Mouse (Mus musculus) CH12.LX (cell line): ENCODE data around the gene Rgs1. TPM values are rescaled to one million over a fixed set of nuclear protein-coding genes. Genes with fewer than 3 reads are reported as not detected.
A peak's percentile ranks its signal among the peaks of the same experiment; 100 is the strongest.

Experiments used
- DNase-seq: peaks from one replicate; pipeline ENCODE4 v3.0.0-alpha.2; 2013; ENCODE audit errors: extremely low read depth
- H3K27ac ChIP-seq: 2 replicates; pipeline ENCODE4 v1.5.1; 2012; ENCODE audit warnings: low read depth, mild to moderate bottlenecking, control low read depth, moderate library complexity; ENCODE audit not compliant: insufficient read depth
- H3K27me3 ChIP-seq: replicated peaks from 2 replicates; pipeline ENCODE3; 2012; ENCODE audit warnings: inconsistent platforms
- H3K36me3 ChIP-seq, 2 experiments: replicated peaks in 1 of 2; 2 replicates each; pipeline versions ENCODE3 to v1.6.1; 2012; ENCODE audit warnings: inconsistent platforms in 1 of 2, low read length in 1 of 2, mild to moderate bottlenecking in 1 of 2, mixed read lengths in 1 of 2, moderate library complexity in 1 of 2; ENCODE audit not compliant: control insufficient read depth in 1 of 2, insufficient read depth in 1 of 2
- H3K4me1 ChIP-seq, 2 experiments: 2 replicates each; pipeline ENCODE4 v1.6.1; 2012; ENCODE audit warnings: inconsistent platforms in 1 of 2, moderate library complexity in 1 of 2; ENCODE audit not compliant: insufficient read depth in 2 of 2, control insufficient read depth in 1 of 2
- H3K4me2 ChIP-seq: 2 replicates; pipeline ENCODE4 v1.6.1; 2012; ENCODE audit warnings: low read depth, mild to moderate bottlenecking, control low read depth; ENCODE audit not compliant: poor library complexity, insufficient read depth, severe bottlenecking
- H3K4me3 ChIP-seq, 3 experiments: fragments of 150-350 bp in 1 of 3; sonication (generic) in 1 of 3; replicated peaks in 1 of 3; 2 replicates each; pipeline versions ENCODE3 to v1.5.1; 2011 to 2012; ENCODE audit warnings: low read depth in 2 of 3, low read length in 2 of 3, mild to moderate bottlenecking in 2 of 3, moderate library complexity in 2 of 3, control low read depth in 1 of 3, improper control_type of control experiment in 1 of 3, inconsistent platforms in 1 of 3, mixed read lengths in 1 of 3; ENCODE audit not compliant: poor library complexity in 1 of 3
- H3K79me2 ChIP-seq: replicated peaks from 2 replicates; pipeline ENCODE4 v1.6.1; 2012; ENCODE audit warnings: mild to moderate bottlenecking, moderate library complexity; ENCODE audit not compliant: control insufficient read depth, poor library complexity, insufficient read depth, severe bottlenecking; ENCODE audit errors: extremely low read depth
- H3K9ac ChIP-seq: 2 replicates; pipeline ENCODE4 v1.6.1; 2012; ENCODE audit warnings: low read depth, mild to moderate bottlenecking, control low read depth, moderate library complexity; ENCODE audit not compliant: insufficient read depth
- H3K9me3 ChIP-seq: replicated peaks from 2 replicates; pipeline ENCODE3; 2012; ENCODE audit warnings: low read length, inconsistent platforms, mixed read lengths
- BHLHE40 ChIP-seq: IDR thresholded peaks from 2 replicates; pipeline ENCODE4 v1.6.1; 2011; ENCODE audit warnings: mild to moderate bottlenecking, low read depth, low read length, improper control_type of control experiment
- CHD1 ChIP-seq: IDR thresholded peaks from 2 replicates; pipeline ENCODE4 v1.6.1; 2012; ENCODE audit warnings: low read depth, low read length, improper control_type of control experiment, inconsistent platforms
- CHD2 ChIP-seq: IDR thresholded peaks from 2 replicates; pipeline ENCODE4 v1.6.1; 2011; ENCODE audit warnings: low read length, improper control_type of control experiment
- CTCF ChIP-seq, 2 experiments: IDR thresholded peaks in 1 of 2; conservative IDR thresholded peaks in 1 of 2; 2 replicates each; pipeline ENCODE4 v1.5.1; 2011 to 2012; ENCODE audit warnings: low read depth in 2 of 2, low read length in 2 of 2, improper control_type of control experiment in 1 of 2, inconsistent platforms in 1 of 2, mild to moderate bottlenecking in 1 of 2, moderate library complexity in 1 of 2
- E2F4 ChIP-seq: IDR thresholded peaks from 2 replicates; pipeline ENCODE4 v1.6.1; 2011; ENCODE audit warnings: low read depth, low read length, improper control_type of control experiment; ENCODE audit not compliant: insufficient replicate concordance
- ELF1 ChIP-seq: IDR thresholded peaks from 2 replicates; pipeline ENCODE4 v1.6.1; 2014; ENCODE audit warnings: low read depth, mild to moderate bottlenecking, inconsistent platforms, low read length, improper control_type of control experiment
- EP300 ChIP-seq: IDR thresholded peaks from 2 replicates; pipeline ENCODE4 v1.6.1; 2011; ENCODE audit warnings: low read length, improper control_type of control experiment
- ETS1 ChIP-seq: conservative IDR thresholded peaks from 2 replicates; pipeline ENCODE4 v1.6.1; 2012; ENCODE audit warnings: low read depth, mild to moderate bottlenecking, inconsistent platforms, low read length, improper control_type of control experiment, moderate library complexity
- IRF4 ChIP-seq: IDR thresholded peaks from 2 replicates; pipeline ENCODE4 v1.6.1; 2014; ENCODE audit warnings: low read depth, mild to moderate bottlenecking, inconsistent platforms, low read length, improper control_type of control experiment
- JUN ChIP-seq: IDR thresholded peaks from 2 replicates; pipeline ENCODE4 v1.6.1; 2011; ENCODE audit warnings: low read depth, mild to moderate bottlenecking, low read length, improper control_type of control experiment, moderate library complexity; ENCODE audit not compliant: insufficient read depth
- JUND ChIP-seq: conservative IDR thresholded peaks from 2 replicates; pipeline ENCODE4 v1.6.1; 2011; ENCODE audit warnings: low read depth, low read length, improper control_type of control experiment
- KAT2A ChIP-seq: IDR thresholded peaks from 2 replicates; pipeline ENCODE4 v1.6.1; 2012; ENCODE audit warnings: low read length, improper control_type of control experiment, inconsistent platforms; ENCODE audit not compliant: insufficient replicate concordance
- MAFK ChIP-seq: IDR thresholded peaks from 2 replicates; pipeline ENCODE4 v1.6.1; 2011; ENCODE audit warnings: low read length, improper control_type of control experiment; ENCODE audit not compliant: insufficient replicate concordance
- MAX ChIP-seq: IDR thresholded peaks from 2 replicates; pipeline ENCODE4 v1.6.1; 2011; ENCODE audit warnings: low read length, improper control_type of control experiment
- MEF2A ChIP-seq: IDR thresholded peaks from 2 replicates; pipeline ENCODE4 v1.6.1; 2014; ENCODE audit warnings: low read depth, mild to moderate bottlenecking, inconsistent platforms, low read length, improper control_type of control experiment, borderline replicate concordance
- MXI1 ChIP-seq: IDR thresholded peaks from 2 replicates; pipeline ENCODE4 v1.6.1; 2011; ENCODE audit warnings: mild to moderate bottlenecking, low read depth, low read length, improper control_type of control experiment
- MYC ChIP-seq: IDR thresholded peaks from 2 replicates; pipeline ENCODE4 v1.6.1; 2011; ENCODE audit warnings: low read depth, mild to moderate bottlenecking, improper control_type of control experiment, low read length
- NELFE ChIP-seq: IDR thresholded peaks from 2 replicates; pipeline ENCODE4 v1.6.1; 2011; ENCODE audit warnings: low read depth, low read length, improper control_type of control experiment
- PAX5 ChIP-seq: IDR thresholded peaks from 2 replicates; pipeline ENCODE4 v1.6.1; 2012; ENCODE audit warnings: low read length, inconsistent platforms, mixed read lengths
- POLR2AphosphoS2 ChIP-seq: IDR thresholded peaks from 2 replicates; pipeline ENCODE4 v1.6.1; 2011; ENCODE audit warnings: low read depth, low read length, improper control_type of control experiment
- RCOR1 ChIP-seq: conservative IDR thresholded peaks from 2 replicates; pipeline ENCODE4 v1.6.1; 2012; ENCODE audit warnings: low read depth, mild to moderate bottlenecking, inconsistent platforms, low read length, improper control_type of control experiment
- SIN3A ChIP-seq: IDR thresholded peaks from 2 replicates; pipeline ENCODE4 v1.6.1; 2012; ENCODE audit warnings: low read length, improper control_type of control experiment, inconsistent platforms
- SMC3 ChIP-seq: IDR thresholded peaks from 2 replicates; pipeline ENCODE4 v1.6.1; 2011; ENCODE audit warnings: low read depth, low read length, improper control_type of control experiment
- TBP ChIP-seq: conservative IDR thresholded peaks from 2 replicates; pipeline ENCODE4 v1.6.1; 2011; ENCODE audit warnings: low read depth, low read length, improper control_type of control experiment
- TCF12 ChIP-seq: IDR thresholded peaks from 2 replicates; pipeline ENCODE4 v1.6.1; 2014; ENCODE audit warnings: low read depth, mild to moderate bottlenecking, inconsistent platforms, low read length, improper control_type of control experiment
- UBTF ChIP-seq: IDR thresholded peaks from 2 replicates; pipeline ENCODE4 v1.6.1; 2012; ENCODE audit warnings: low read depth, mild to moderate bottlenecking, inconsistent platforms, low read length, improper control_type of control experiment, moderate library complexity
- USF1 ChIP-seq: IDR thresholded peaks from 2 replicates; pipeline ENCODE4 v1.6.1; 2014; ENCODE audit warnings: low read depth, mild to moderate bottlenecking, inconsistent platforms, low read length, improper control_type of control experiment
- USF2 ChIP-seq: conservative IDR thresholded peaks from 2 replicates; pipeline ENCODE4 v1.6.1; 2011; ENCODE audit warnings: low read depth, low read length, improper control_type of control experiment
- ZNF384 ChIP-seq: IDR thresholded peaks from 2 replicates; pipeline ENCODE4 v1.6.1; 2012; ENCODE audit warnings: low read depth, low read length, improper control_type of control experiment, inconsistent platforms
- dilution Hi-C: fragments of 300-500 bp; cut with MboI; formaldehyde crosslinking; loops from 2 replicates; pipeline ENCODE4 v1.14.3; 2020; ENCODE audit warnings: low sequenced_read_pairs; ENCODE audit not compliant: extremely low pct_unique_long_range_greater_than_20kb, extremely low pct_ligation_motif_present
- in situ Hi-C: fragments of 300-500 bp; cut with MboI; formaldehyde crosslinking; loops from 3 replicates; pipeline ENCODE4 v1.14.3; 2019; ENCODE audit warnings: low sequenced_read_pairs, low pct_ligation_motif_present, low pct_unique_long_range_greater_than_20kb, mixed read lengths
- polyA plus RNA-seq: library from polyadenylated mRNA; unstranded; fragments of >175 nt; gene quantifications from 2 replicates; pipeline ENCODE4 v1.2.1, GENCODE M21; 2012; ENCODE audit warnings: low read depth; ENCODE audit not compliant: insufficient read length
- total RNA-seq, 2 experiments: library from RNA; depleted of rRNA; stranded (reverse); fragments of 300-350 nt in 1 of 2; fragments of >200 nt in 1 of 2; gene quantifications; 2 replicates each; pipeline ENCODE4 v1.2.3; 2012 to 2014

Rgs1 gene
- total and polyA plus RNA-seq, 3 experiments: 3.2 to 25.2 (median 3.6) TPM

- TF ChIP-seq MAFK: peak; percentile 36; the same call in 1 of the 2 replicates
- no peak for TF ChIP-seq SIN3A
- TF ChIP-seq RCOR1: no peak
- no peak for TF ChIP-seq MYC
- no peak; the same call in 1 of the 2 replicates for TF ChIP-seq TCF12
- TF ChIP-seq CHD2: no peak
- no peak for TF ChIP-seq USF2
- no peak for TF ChIP-seq MXI1
- no peak for TF ChIP-seq UBTF
These were observed 44.3 kb downstream of the Rgs1 start (continued) for GRCm38 (mm10) chr1:144204766-144205165.

- peak; percentile 74 for DNase-seq
- H3K27ac ChIP-seq: no peak overlapping the region
- in situ Hi-C loops: no loop called here
- no peak overlapping the region for H3K4me3 ChIP-seq
- peaks cover 6 to 73% of the 10 kb centered on the region in 2 experiments; a peak in 3 of 4 replicates for H3K4me1 ChIP-seq
- no peak overlapping the region for H3K9ac ChIP-seq
- H3K9me3 ChIP-seq: no peaks in the 10 kb centered on the region
- no peaks in the 10 kb centered on the region for H3K36me3 ChIP-seq
- H3K4me2 ChIP-seq: no peak overlapping the region
- dilution Hi-C loops: no loop called here
- no peak for TF ChIP-seq TBP
- peak; percentile 23; the same call in 1 of the 2 replicates for TF ChIP-seq BHLHE40
- TF ChIP-seq UBTF: no peak
- no peak for TF ChIP-seq E2F4
- 0 out of 2 replicates have a peak, but pooled peaks have one; percentile 30 for TF ChIP-seq IRF4
- TF ChIP-seq ETS1: 0 out of 2 replicates have a peak, but pooled peaks have one; percentile 19
- no peak for TF ChIP-seq SMC3
- H3K79me2 ChIP-seq: no peaks in the 10 kb centered on the region
- no peaks in the 10 kb centered on the region for H3K27me3 ChIP-seq
These were observed 46.1 kb downstream of the Rgs1 start for GRCm38 (mm10) chr1:144202939-144203338.

DNA sequence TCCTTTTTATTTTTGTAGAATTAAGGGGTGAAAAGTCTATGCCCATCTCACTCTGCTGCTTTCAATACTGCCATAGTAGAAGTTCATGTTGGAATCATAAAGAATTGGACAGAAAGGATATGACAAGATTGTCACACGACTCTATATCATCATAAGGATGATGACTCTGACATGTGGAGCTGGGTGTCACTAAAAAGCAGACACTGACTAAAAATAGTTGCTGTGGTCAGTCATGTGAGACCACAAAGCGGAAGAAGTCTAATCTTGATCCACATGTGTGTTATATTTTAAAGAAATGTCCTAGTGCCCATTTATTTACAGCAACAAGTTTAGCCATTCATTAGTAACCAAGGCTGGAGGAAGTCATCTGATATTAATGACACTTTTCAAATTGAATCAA, 48.5 kb downstream of the Rgs1 start:
- in situ Hi-C loops: no loop called here
- Histone ChIP-seq H3K27ac (no peak overlapping the region), H3K36me3 (no peaks in the 10 kb centered on the region), H3K79me2 (no peaks in the 10 kb centered on the region), H3K27me3 (no peaks in the 10 kb centered on the region), H3K4me3 (no peak overlapping the region), H3K4me2 (peak overlapping the region; percentile 44; the same call in 1 of the 2 replicates), H3K9ac (no peak overlapping the region), H3K9me3 (no peaks in the 10 kb centered on the region), H3K4me1 (peaks cover 8 to 64% of the 10 kb centered on the region in 2 experiments; a peak in 3 of 4 replicates)
- dilution Hi-C loops: no loop called here
- peak; percentile 91 for DNase-seq
- no peak for TF ChIP-seq JUN
- TF ChIP-seq CHD2: peak; percentile 39; the same call in 1 of the 2 replicates
- TF ChIP-seq E2F4: no peak
- TF ChIP-seq POLR2AphosphoS2: no peak
- TF ChIP-seq SIN3A: peak; percentile 63
- TF ChIP-seq PAX5: no peak
- TF ChIP-seq MYC: peak; percentile 94
- peak; percentile 65 for TF ChIP-seq IRF4
- no peak for TF ChIP-seq CTCF (conservative IDR thresholded peaks at IDR 0.05 in 1 of 2, IDR thresholded peaks at IDR 0.05 in 1 of 2; ENCODE audit: low read depth in 2 of 2, low read length in 2 of 2)
- no peak for TF ChIP-seq SMC3
- TF ChIP-seq JUND: peak; percentile 62
- peak; percentile 93 for TF ChIP-seq ETS1
- TF ChIP-seq BHLHE40: peak; percentile 98
- TF ChIP-seq NELFE: no peak
- peak; percentile 52; the same call in 1 of the 2 replicates for TF ChIP-seq MXI1
- TF ChIP-seq ZNF384: 0 out of 2 replicates have a peak, but pooled peaks have one; percentile 7
- TF ChIP-seq KAT2A: 0 out of 2 replicates have a peak, but pooled peaks have one; percentile 31
- TF ChIP-seq CHD1: no peak
- peak; percentile 55; the same call in 1 of the 2 replicates for TF ChIP-seq MAFK
- TF ChIP-seq EP300: peak; percentile 93
- no peak for TF ChIP-seq USF2
- peak; percentile 98 for TF ChIP-seq MEF2A
- TF ChIP-seq TCF12: peak; percentile 54
- no peak for TF ChIP-seq USF1
- TF ChIP-seq MAX: peak; percentile 78
- TF ChIP-seq ELF1: peak; percentile 53
